Mouse (Mus musculus) adrenal gland, postnatal 4 days (tissue): ENCODE data around the gene Tmem39a. TPM values are rescaled to one million over a fixed set of nuclear protein-coding genes. Genes with fewer than 3 reads are reported as not detected.

ENCODE experiments used
- DNase-seq, 2 experiments: peaks; one replicate each; pipeline ENCODE4 v3.0.0; 2021 to 2022; ENCODE audit warnings: low spot score in 2 of 2, mixed read lengths in 2 of 2
- total RNA-seq, 2 experiments: library from RNA; stranded (reverse); gene quantifications; 2 replicates each; pipeline ENCODE4 v1.2.3; 2021

Tmem39a gene
- total RNA-seq, 2 experiments from 2014 or later, result 71.9 to 75.7 TPM

DNA sequence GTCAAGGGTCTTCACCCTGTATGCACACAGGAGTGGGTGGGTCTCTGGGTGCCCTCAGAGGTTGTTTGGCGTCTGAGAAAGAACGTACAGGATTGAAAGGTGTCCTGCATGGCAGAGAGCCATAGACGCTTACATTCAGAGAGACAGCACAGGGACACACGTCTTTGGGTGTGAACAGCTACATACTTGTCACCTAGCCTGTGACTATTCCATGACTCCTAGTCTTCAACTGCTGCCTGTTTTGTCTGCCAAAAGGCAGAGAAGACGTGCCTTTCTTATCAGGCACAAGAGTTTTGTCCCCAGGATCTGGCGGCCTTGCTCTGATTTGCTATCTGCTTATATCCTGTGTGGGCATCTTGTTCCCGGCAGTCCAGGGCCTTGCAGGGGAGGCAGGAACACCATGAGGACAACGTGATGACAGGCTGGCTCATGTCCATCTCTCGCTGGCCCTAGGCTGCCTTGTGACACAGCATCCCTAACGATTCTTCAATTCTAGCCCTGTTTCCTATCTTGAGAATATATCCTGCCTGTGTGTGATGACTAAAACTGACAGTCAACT, 67.4 kb downstream of the Tmem39a start:
- no peak for DNase-seq

DNA sequence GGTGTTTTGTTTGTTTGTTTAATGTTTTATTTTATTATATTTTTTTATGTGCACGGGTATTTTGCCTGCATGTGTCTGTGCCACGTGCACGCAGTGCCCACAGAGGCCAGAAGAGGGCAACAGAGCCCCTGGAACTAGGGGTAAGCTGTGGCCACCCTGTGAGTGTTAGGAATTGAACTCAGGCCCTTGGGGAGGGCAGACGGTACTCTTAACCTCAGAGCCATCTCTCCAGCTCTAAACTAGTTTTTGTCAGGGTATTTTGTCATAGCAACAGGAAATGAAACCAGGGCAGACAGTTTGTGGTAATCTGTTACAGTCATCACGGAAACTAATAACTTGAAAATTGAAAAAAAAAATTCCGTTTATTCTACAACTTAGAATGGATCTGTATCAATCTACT, 73.6 kb downstream of the Tmem39a start:
- peak in 1 of 2 experiments; percentile 27 for DNase-seq

DNA sequence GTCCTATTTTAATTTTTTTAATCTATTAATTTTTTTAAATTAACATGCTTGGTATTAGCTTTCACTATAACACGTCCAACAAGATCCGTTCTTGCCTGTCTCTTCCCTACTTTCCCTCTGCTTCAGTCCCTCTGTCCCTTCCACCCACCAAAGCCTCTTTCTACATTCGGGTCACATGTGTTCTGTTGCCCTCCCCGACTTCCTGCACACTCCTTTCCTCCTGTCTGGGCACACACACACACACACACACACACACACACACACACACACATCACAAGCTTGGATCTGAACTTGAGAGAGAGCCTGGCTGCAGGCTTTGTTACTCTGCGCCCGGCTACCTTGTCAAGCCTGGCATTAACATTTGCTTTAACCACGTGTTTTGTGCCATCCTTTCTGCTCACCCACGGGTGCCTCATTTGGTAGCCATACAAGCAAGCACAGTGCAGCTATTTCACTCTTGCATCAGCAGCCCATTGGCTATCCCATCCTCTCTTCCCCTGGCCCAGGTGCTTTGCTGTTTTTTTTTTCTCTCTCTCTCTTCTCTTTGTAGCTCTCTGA, 77.4 kb downstream of the Tmem39a start:
- DNase-seq, result no peak

DNA sequence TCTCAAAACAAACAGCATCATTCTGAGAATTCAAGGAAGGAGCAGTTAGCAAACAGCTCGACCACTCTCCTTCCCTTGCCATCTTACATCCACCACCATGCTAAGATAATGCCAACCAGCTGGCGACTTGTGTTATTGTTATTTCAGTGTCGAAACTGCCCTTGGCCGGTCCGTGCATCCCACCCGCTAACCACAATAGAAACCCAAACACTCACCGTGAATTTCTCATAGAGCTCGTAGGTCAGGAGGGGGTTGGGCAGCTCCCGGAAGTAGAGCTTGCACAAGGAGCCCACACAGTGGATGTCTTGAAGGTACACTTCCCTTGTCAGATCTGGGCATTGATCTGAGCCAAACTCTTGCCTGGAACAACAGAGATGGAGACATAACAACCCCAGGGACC, 78.2 kb downstream of the Tmem39a start:
- DNase-seq, result no peak

DNA sequence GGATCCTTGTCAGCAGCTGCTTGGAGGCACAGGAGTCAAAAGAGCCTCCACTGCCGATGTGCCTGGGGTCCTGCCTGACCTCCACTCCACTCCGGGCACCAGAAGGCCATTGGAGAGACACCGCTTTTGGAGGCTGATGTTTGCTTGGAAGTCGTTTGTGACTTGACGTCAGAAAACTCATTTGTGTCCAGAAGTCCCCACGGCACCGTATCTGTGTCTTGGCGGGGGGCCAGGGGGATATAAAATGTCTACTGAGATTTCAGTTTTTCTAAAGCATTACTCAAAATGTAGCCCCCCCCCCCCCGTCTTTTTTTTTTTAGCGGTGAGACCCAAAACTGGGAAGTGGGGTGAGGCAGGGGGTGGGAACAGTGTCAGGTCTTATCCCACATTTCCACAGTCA, 78.6 kb downstream of the Tmem39a start:
- DNase-seq, result no peak

Other genes with a start within 250 kb of the Tmem39a start
- gene Maats1, start 216.6 kb upstream of the Tmem39a start, total RNA-seq, result 1 to 10 TPM in 1 of 2 experiments, under 1 TPM in 1; 0.56 to 1.1 TPM
- 100 to 1,000 TPM; 171 to 172 TPM for gene Cox17, start 211.7 kb upstream of the Tmem39a start, total RNA-seq
- not detected for gene Gm21987, start 211.7 kb upstream of the Tmem39a start, total RNA-seq
- 1 to 10 TPM; 2.1 to 2.8 TPM for gene Popdc2, start 196.5 kb upstream of the Tmem39a start, total RNA-seq
- gene Pla1a, start 125.6 kb upstream of the Tmem39a start, total RNA-seq, result 10 to 100 TPM; 27.9 to 28.6 TPM
- gene Adprh, start 106.0 kb upstream of the Tmem39a start, total RNA-seq, result 10 to 100 TPM; 54.7 to 55.4 TPM
- under 1 TPM; 0.73 to 0.95 TPM for gene Cd80, start 103.1 kb upstream of the Tmem39a start, total RNA-seq
- gene Timmdc1, start 36.0 kb upstream of the Tmem39a start, total RNA-seq, result 10 to 100 TPM; 26.4 to 32.2 TPM
- gene Poglut1, start 8.4 kb upstream of the Tmem39a start, total RNA-seq, result 10 to 100 TPM; 31.7 to 33.7 TPM
- 10 to 100 TPM; 31.3 to 31.4 TPM for gene Arhgap31, start 154.6 kb downstream of the Tmem39a start, total RNA-seq
- gene B4galt4, start 183.6 kb downstream of the Tmem39a start, total RNA-seq, result 10 to 100 TPM; 13.1 to 14.9 TPM
- 1 to 10 TPM; 4.3 to 5.1 TPM for gene Upk1b, start 241.6 kb downstream of the Tmem39a start, total RNA-seq